Mouse (Mus musculus): Measurements from ENCODE around the gene Hoxc8.
A peak's percentile ranks its signal among the peaks of the same experiment; 100 is the strongest.

Hoxc8 gene

DNA sequence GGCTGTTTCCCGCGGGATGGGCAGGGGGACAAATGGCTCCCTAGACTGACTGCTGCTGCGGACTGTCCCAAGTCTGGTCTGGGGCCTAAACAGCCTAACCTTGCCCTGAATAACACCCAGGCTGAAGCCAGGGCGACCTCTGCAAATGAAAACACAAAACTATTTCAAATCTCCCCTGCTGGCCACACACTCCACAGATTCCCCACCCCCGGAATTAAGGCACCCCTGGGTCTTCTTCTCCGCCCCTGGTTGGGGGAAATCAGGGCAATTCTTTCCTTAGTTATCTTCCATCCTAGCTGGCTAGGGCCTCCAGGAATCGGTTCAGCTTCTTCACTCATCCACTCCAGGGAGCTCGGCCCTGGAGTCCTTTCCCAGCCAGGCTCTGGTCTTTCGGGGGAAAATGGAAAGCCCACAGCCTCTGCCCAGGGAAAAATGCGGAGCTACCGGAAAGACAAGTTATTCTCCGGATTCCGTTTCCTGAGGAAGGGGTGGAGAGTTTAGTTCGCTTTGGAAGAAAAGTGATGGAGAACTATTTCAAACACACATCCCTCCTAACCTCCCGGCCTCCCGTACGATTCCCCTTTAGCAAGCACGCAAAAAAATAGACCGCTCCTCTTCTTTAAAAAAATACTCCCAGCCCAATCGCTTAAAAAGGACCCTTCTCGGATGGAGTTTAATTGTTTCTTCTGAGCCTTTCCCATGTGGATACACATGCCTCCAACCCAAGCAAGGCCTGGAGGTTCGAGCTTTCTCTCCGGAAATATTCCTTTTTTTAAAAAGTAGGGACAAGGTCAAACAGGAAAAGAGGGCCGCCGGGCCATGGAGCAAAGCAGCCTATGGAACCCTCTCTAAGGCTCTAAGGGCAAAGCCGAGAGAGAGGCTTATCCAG, 25.2 kb upstream of the Hoxc8 start:
- DNase-seq (ENCODE audit: low spot score): no peak

DNA sequence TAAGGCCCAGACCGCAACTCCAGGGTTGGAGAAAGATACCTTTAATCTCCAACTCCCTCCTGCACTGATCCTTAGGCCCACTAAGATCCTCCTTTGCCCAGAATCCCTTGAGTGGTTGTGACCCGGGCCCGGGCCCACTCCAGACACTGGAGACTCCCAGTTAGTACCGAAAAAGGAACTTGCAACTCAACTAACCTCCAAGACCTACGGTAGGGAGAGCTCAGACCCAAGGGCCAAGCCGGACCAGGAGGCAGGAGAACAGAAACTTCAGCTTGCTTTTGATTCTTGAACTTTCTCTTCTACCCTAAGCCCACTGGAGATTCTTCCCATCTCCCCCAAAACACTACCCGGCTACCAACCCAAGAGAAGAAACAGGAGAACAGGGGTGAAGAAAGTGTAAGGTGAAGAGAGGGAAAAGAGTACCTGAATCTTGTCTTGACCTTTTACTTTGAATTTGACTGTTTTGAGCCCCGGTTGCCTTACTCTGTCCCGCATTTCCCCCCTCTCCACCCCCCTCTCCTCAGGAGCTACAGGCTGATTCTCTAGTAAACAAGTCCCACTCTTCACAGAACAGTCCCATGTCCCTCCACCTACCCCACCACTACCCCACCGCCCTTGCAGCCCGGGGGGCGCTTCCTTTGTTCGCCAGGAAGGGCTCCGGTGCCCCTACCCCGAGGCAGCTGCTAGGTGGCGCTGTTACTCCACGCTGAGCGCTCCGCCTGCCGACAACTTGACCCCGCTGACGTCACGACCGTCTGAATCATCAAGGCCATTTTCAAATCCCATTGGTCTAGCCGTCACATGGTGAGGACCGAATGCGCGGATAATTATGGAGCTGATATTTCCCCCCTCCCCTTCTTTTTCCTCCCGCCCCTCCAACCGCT, 24.3 kb upstream of the Hoxc8 start:
- DNase-seq (ENCODE audit: low spot score): peak; percentile 94

- no peak for DNase-seq (ENCODE audit: low spot score)
Measured at GRCm38 (mm10) chr15:102966776-102967311, 23.6 kb upstream of the Hoxc8 start, which contains the start of gene Hoxc10. TSS of gene Hoxc10 (plus strand) at chr15:102966796.

DNA sequence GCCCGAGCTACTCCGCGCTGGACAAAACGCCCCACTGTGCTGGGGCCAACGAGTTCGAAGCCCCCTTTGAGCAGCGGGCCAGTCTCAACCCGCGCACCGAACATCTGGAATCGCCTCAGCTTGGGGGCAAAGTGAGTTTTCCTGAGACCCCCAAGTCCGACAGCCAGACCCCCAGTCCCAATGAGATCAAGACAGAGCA, 23.2 kb upstream of the Hoxc8 start, which contains the start of gene Hoxc5:
TSS of gene Hoxc5 (plus strand) at position 132 of the 199 bp plus-strand sequence.
- no peak for DNase-seq (ENCODE audit: low spot score)

DNA sequence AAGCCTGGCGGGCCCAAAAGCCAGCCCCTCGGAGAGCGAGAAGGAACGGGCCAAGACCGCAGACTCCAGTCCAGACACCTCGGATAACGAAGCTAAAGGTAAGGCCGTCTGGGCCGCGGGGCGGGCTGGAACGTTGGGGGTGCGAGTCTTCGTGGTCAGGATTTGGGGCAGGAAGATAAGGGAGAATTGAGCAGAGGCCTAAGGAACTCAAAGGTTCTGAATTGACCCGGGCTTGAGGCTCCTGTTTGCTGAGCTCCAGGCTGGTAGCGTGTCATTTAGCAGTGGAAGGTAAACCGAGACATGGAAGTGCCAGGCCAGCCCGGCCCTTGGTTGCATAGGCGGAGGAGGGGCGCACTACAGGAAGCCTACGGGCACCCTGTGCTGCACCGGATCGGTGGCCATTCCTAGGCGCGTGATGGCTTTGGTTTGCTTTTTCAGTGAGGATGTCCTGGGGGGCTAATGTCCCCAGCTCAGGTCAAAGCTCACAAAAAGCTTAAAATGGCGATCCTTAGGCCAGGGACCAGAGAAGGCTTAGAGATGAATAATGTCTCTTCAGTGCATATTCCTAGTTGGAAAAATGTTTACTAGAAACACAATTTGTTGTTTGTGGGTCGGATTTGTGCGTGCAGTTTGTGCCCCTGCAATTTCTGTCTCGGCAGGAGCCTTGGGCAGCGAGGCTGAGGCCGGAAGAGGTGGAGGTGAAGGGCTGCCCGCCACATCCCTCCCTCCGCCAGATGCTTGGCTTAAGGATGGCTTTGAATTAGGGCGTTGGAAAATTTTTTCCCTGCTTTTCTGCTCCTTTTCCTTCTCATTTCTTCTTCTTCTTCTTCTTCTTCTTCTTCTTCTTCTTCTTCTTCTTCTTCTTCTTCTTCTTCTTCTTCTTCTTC, 22.7 kb upstream of the Hoxc8 start:
- DNase-seq (ENCODE audit: low spot score): no peak

- DNase-seq (ENCODE audit: low spot score): no peak
Measured at GRCm38 (mm10) chr15:102969296-102969695, 21.1 kb upstream of the Hoxc8 start.

- no peak for DNase-seq (ENCODE audit: low spot score)
Measured at GRCm38 (mm10) chr15:102970740-102971139, 19.7 kb upstream of the Hoxc8 start.

DNA sequence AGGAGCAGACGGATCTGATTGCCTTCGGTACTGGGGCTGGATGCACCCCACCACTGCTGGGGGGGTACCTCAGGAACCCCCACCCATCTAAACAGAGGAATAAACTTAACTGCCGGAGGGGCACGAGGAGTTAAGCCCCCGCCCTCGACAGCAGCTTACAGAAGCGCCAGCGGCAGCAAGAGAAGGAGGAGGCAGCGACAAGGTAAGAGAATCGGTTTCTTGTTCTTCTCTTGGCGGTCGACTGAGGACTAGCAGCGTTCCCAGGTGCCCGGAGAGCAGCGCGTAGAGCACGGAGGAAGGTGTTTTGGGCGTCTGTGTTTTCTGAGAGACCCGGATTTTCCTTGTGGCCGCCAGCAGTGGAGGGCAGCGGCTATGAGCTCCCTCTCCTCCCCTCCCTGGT, 18.2 kb upstream of the Hoxc8 start:
- DNase-seq (ENCODE audit: low spot score): no peak

GRCm38 (mm10) chr15:102972753-102973152, 17.7 kb upstream of the Hoxc8 start:
- no peak for DNase-seq (ENCODE audit: low spot score)

- DNase-seq (ENCODE audit: low spot score): no peak
Measured at GRCm38 (mm10) chr15:102975034-102975433, 15.4 kb upstream of the Hoxc8 start.

GRCm38 (mm10) chr15:102975688-102976111, 14.7 kb upstream of the Hoxc8 start:
- no peak for DNase-seq (ENCODE audit: low spot score)

DNA sequence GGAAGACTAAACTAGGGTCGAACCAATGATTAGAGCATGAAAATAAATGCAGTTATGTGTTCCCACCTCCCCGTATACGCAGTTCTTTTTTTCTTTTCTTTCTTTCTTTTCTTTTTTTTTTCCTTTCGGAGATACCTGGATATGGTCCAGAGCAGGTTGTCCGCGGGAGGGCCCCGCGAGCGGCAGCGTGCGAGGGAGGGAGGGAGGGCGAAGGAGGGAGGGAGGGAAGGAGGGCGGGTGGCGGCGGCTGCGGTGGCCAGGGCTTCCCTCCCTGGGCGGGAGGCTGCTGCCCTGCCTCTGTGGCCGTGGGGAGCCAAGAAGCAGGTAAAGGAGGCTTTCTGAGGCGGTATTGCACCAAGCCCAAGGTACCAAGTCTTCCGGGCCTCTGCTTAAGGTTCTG, 14.2 kb upstream of the Hoxc8 start, which contains the start of gene Hoxc9:
TSS of gene Hoxc9 (plus strand) at position 269 of the 400 bp plus-strand sequence.
- DNase-seq (ENCODE audit: low spot score): no peak

DNA sequence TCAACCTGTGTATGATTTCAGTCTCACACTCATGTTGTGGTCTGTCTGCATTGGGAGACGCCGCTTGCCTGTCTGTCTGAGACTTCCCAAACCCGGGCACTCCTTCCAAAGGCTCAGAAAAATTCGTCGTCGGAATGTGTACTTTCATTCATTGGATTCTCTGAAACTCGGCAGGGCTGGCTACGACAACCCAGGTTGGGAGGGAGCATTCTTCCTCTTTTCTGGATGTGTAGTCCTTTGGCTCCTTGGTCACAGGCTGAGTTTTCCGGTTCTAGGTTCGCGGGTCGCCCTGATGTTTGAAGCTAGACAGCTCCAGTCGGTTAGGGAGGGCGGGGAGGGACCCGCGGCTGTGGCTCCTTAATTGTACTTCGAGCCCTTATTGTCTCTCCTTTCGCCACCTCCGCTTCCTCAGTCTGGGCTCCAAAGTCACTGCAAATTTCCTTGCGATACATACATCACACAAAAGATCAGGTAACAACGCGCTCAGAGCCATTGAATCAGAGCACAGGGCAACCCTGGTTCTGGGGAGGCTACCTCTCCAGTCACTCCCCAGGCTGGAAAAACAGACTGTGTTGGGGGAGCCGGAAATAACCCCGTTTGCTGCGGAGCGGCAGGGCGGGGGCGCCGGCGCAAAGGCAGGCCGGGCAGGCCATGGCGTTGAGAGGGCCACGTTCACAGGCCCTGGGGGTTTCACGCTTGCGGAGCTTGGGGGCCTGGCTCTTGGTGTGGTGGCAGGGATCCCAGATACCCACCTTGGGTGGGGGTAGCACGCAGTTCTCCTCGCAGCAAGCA, 13.6 kb upstream of the Hoxc8 start:
- DNase-seq (ENCODE audit: low spot score): no peak

GRCm38 (mm10) chr15:102977423-102977974, 12.9 kb upstream of the Hoxc8 start:
- no peak for DNase-seq (ENCODE audit: low spot score)

DNA sequence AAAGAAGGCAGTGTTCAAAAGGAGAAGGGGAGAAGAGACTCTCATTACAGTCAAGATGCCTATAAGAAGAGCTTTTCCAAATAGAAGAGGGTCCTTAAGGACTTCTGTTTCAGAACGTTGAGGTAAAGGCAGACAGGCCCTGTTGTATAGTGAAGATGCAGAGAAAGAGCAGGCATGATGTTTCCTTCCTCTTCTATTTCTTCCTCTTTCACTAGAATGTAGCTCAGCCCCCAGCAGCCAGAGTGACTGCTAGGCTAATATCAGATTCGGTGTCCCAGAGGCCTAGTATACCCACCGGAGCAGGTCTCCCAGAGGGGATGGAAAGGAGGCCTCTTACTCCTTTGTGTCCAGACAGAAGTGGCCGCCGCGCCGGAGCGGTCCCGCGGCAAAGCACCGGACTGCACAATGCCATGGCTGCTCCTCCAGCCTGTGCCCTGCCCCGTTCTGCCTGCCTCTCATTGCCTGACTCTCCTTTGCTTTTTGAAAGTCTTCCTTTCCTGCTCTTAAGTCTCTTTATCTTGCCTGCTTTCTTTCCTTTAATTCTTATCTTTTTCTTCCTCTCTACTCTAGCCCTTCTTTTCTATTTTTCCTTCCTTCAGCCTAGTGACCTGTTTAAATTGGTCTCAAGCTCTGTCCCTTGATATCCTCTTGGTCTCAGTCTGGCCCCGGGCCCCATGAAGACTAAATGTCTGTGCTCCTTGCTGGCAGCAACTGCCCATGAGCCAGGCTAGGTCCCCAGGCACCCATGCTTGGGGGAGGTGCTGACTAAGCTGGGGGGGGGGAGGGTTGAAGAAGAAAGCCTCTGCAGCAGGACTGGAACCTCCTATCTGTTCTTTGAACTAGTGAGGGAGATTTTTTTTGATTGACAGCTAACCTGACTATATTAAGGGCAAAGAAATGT, 11.5 kb upstream of the Hoxc8 start:
- DNase-seq (ENCODE audit: low spot score): no peak

GRCm38 (mm10) chr15:102979936-102980335, 10.5 kb upstream of the Hoxc8 start:
- no peak for DNase-seq (ENCODE audit: low spot score)

DNA sequence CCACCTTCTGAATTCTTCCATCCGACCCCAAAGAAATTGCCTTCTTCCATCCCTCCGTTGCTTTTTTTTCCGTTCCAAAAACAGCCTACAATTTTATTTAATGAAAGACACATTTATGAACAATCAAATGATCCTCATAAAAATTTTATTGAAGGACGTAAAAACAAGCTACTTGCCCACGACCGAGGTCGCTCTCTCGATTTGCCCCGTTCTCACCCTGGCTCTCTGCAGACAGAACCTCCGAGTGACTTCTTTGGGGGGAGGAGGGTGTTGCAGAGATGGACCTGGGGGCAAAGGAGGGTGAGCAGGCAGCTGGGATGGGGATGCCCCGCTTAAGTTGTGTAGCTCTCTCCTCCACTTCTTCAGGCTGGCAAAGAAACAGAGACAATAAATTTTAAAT, 10.1 kb upstream of the Hoxc8 start:
- no peak for DNase-seq (ENCODE audit: low spot score)

GRCm38 (mm10) chr15:102980912-102981311, 9.5 kb upstream of the Hoxc8 start:
- no peak for DNase-seq (ENCODE audit: low spot score)
